Mouse (Mus musculus) lung, embryonic 16.5 days (tissue): ENCODE measurements at regions not wholly inside any gene's neighbourhood (a gene's known extent, or its start where the extent isn't known, plus 50 kb on each side); places are given as distances from the start of the nearest gene placed in this dataset.

ENCODE experiments used
- ATAC-seq: fragments of 200-750 bp; cut with Nextera tagmentation; 2 replicates; pipeline ENCODE4 v1.8.0; 2017; ENCODE audit warnings: low read depth, mild to moderate bottlenecking, moderate library complexity
- H3K27ac ChIP-seq: fragments of 300-500 bp; sonication (generic); 2 replicates; pipeline ENCODE4 v1.5.1; 2014; ENCODE audit warnings: mild to moderate bottlenecking, control low read depth, low read length
- H3K27me3 ChIP-seq: fragments of 300-500 bp; sonication (generic); 2 replicates; pipeline ENCODE4 v1.6.1; 2014; ENCODE audit warnings: low read depth, low read length, mixed read lengths; ENCODE audit not compliant: control insufficient read depth, insufficient read depth
- H3K36me3 ChIP-seq: fragments of 300-500 bp; sonication (generic); 2 replicates; pipeline ENCODE4 v1.6.1; 2014; ENCODE audit warnings: low read length; ENCODE audit not compliant: control insufficient read depth, insufficient read depth
- H3K4me1 ChIP-seq: fragments of 300-500 bp; sonication (generic); replicated peaks from 2 replicates; pipeline ENCODE4 v1.6.1; 2014; ENCODE audit warnings: low read length, mixed read lengths; ENCODE audit not compliant: control insufficient read depth, insufficient read depth
- H3K4me2 ChIP-seq: fragments of 300-500 bp; sonication (generic); 2 replicates; pipeline ENCODE4 v1.6.1; 2014; ENCODE audit warnings: low read depth, low read length, control low read depth
- H3K4me3 ChIP-seq: fragments of 300-500 bp; sonication (generic); 2 replicates; pipeline ENCODE4 v1.5.1; 2014; ENCODE audit warnings: mild to moderate bottlenecking, low read length, control low read depth
- H3K9ac ChIP-seq: fragments of 300-500 bp; sonication (generic); 2 replicates; pipeline ENCODE4 v1.6.1; 2014; ENCODE audit warnings: low read length, control low read depth
- H3K9me3 ChIP-seq: fragments of 300-500 bp; sonication (generic); 2 replicates; pipeline ENCODE4 v1.6.1; 2016; ENCODE audit warnings: low read length; ENCODE audit not compliant: control insufficient read depth
- WGBS: fragments of 180-500 bp; shearing (Covaris S2); extraction: QIAGEN DNeasy Blood & Tissue Kit; methylation state at CpG from one replicate; pipeline ENCODE4 v1.1.7; 2014; 5-methylcytosine and 5-hydroxymethylcytosine counted together

- ATAC-seq, result no peak
- H3K9ac ChIP-seq, result no peak overlapping the region
- no peak overlapping the region for H3K4me3 ChIP-seq
- no peak overlapping the region for H3K4me2 ChIP-seq
- no peaks in the 10 kb centered on the region for H3K4me1 ChIP-seq
- no peak overlapping the region for H3K27ac ChIP-seq
- WGBS, result 65% methylated on average over 2 of the region's 2 CpGs
- H3K27me3 ChIP-seq, result no peaks in the 10 kb centered on the region
- H3K36me3 ChIP-seq, result no peaks in the 10 kb centered on the region
- H3K9me3 ChIP-seq, result no peaks in the 10 kb centered on the region
Measured at GRCm38 (mm10) chr1:73244016-73244415, 228.3 kb upstream of the Tnp1 start.

GRCm38 (mm10) chr1:73242290-73242689 lies 226.6 kb upstream of the Tnp1 start:
- Histone ChIP-seq H3K4me3 (no peak overlapping the region), H3K27me3 (no peaks in the 10 kb centered on the region), H3K9me3 (no peaks in the 10 kb centered on the region), H3K4me1 (no peaks in the 10 kb centered on the region), H3K27ac (no peak overlapping the region), H3K4me2 (no peak overlapping the region), H3K36me3 (no peaks in the 10 kb centered on the region), H3K9ac (no peak overlapping the region)
- ATAC-seq, result no peak
- 81% methylated on average over 9 of the region's 9 CpGs for WGBS

GRCm38 (mm10) chr1:73236867-73237266 lies 221.2 kb upstream of the Tnp1 start:
- H3K9me3 ChIP-seq, result no peaks in the 10 kb centered on the region
- no peaks in the 10 kb centered on the region for H3K27me3 ChIP-seq
- no peak for ATAC-seq
- no peak overlapping the region for H3K27ac ChIP-seq
- H3K4me1 ChIP-seq, result no peaks in the 10 kb centered on the region
- no peak overlapping the region for H3K4me3 ChIP-seq
- no peak overlapping the region for H3K9ac ChIP-seq
- WGBS, result 51% methylated on average over 3 of the region's 3 CpGs
- no peaks in the 10 kb centered on the region for H3K36me3 ChIP-seq
- H3K4me2 ChIP-seq, result no peak overlapping the region

GRCm38 (mm10) chr1:73233636-73234035 lies 217.9 kb upstream of the Tnp1 start:
- ATAC-seq, result no peak
- no peaks in the 10 kb centered on the region for H3K36me3 ChIP-seq
- no peaks in the 10 kb centered on the region for H3K4me1 ChIP-seq
- H3K27ac ChIP-seq, result no peak overlapping the region
- no peaks in the 10 kb centered on the region for H3K9me3 ChIP-seq
- H3K4me3 ChIP-seq, result no peak overlapping the region
- H3K9ac ChIP-seq, result no peak overlapping the region
- H3K4me2 ChIP-seq, result no peak overlapping the region
- H3K27me3 ChIP-seq, result no peaks in the 10 kb centered on the region

GRCm38 (mm10) chr1:73233041-73233440 lies 217.3 kb upstream of the Tnp1 start:
- Histone ChIP-seq H3K9ac (no peak overlapping the region), H3K4me3 (no peak overlapping the region), H3K9me3 (no peaks in the 10 kb centered on the region), H3K4me2 (no peak overlapping the region), H3K4me1 (no peaks in the 10 kb centered on the region), H3K27ac (no peak overlapping the region), H3K36me3 (no peaks in the 10 kb centered on the region), H3K27me3 (no peaks in the 10 kb centered on the region)
- no peak for ATAC-seq
- 80% methylated on average over 3 of the region's 3 CpGs for WGBS

GRCm38 (mm10) chr1:73230611-73231010 lies 214.9 kb upstream of the Tnp1 start:
- H3K9ac ChIP-seq, result no peak overlapping the region
- no peak overlapping the region for H3K4me3 ChIP-seq
- H3K9me3 ChIP-seq, result no peaks in the 10 kb centered on the region
- H3K4me2 ChIP-seq, result no peak overlapping the region
- H3K27ac ChIP-seq, result no peak overlapping the region
- no peaks in the 10 kb centered on the region for H3K36me3 ChIP-seq
- H3K4me1 ChIP-seq, result no peaks in the 10 kb centered on the region
- 65% methylated on average over 1 of the region's 1 CpGs for WGBS
- H3K27me3 ChIP-seq, result no peaks in the 10 kb centered on the region
- no peak for ATAC-seq

GRCm38 (mm10) chr1:73227246-73227645 lies 211.5 kb upstream of the Tnp1 start:
- no peak overlapping the region for H3K4me3 ChIP-seq
- no peaks in the 10 kb centered on the region for H3K9me3 ChIP-seq
- no peak overlapping the region for H3K9ac ChIP-seq
- H3K4me2 ChIP-seq, result no peak overlapping the region
- H3K27me3 ChIP-seq, result no peaks in the 10 kb centered on the region
- ATAC-seq, result no peak
- H3K4me1 ChIP-seq, result no peaks in the 10 kb centered on the region
- 89% methylated on average over 8 of the region's 8 CpGs for WGBS
- H3K27ac ChIP-seq, result no peak overlapping the region
- H3K36me3 ChIP-seq, result no peaks in the 10 kb centered on the region

- ATAC-seq, result no peak
- no peaks in the 10 kb centered on the region for H3K36me3 ChIP-seq
- H3K9me3 ChIP-seq, result no peaks in the 10 kb centered on the region
- H3K9ac ChIP-seq, result no peak overlapping the region
- H3K4me1 ChIP-seq, result no peaks in the 10 kb centered on the region
- H3K4me3 ChIP-seq, result no peak overlapping the region
- no peak overlapping the region for H3K4me2 ChIP-seq
- WGBS, result 19% methylated on average over 2 of the region's 2 CpGs
- no peak overlapping the region for H3K27ac ChIP-seq
- H3K27me3 ChIP-seq, result no peaks in the 10 kb centered on the region
Measured at GRCm38 (mm10) chr1:73221863-73222262, 206.2 kb upstream of the Tnp1 start.

- ATAC-seq, result peak; percentile 49
- H3K4me1 ChIP-seq, result no peaks in the 10 kb centered on the region
- WGBS, result 48% methylated on average over 5 of the region's 5 CpGs
- no peak overlapping the region for H3K4me2 ChIP-seq
- H3K9ac ChIP-seq, result no peak overlapping the region
- no peaks in the 10 kb centered on the region for H3K9me3 ChIP-seq
- no peak overlapping the region for H3K4me3 ChIP-seq
- no peak overlapping the region for H3K27ac ChIP-seq
- no peaks in the 10 kb centered on the region for H3K36me3 ChIP-seq
- no peaks in the 10 kb centered on the region for H3K27me3 ChIP-seq
Measured at GRCm38 (mm10) chr1:73214305-73214946, 198.7 kb upstream of the Tnp1 start.

- whole genome bisulfite sequencing, result 25% methylated on average over 8 of the region's 8 CpGs
- no peaks in the 10 kb centered on the region for H3K4me1 ChIP-seq
- no peak for ATAC-seq
- no peaks in the 10 kb centered on the region for H3K36me3 ChIP-seq
- no peak overlapping the region for H3K4me3 ChIP-seq
- H3K9ac ChIP-seq, result no peak overlapping the region
- no peak overlapping the region for H3K4me2 ChIP-seq
- no peaks in the 10 kb centered on the region for H3K9me3 ChIP-seq
- H3K27me3 ChIP-seq, result no peaks in the 10 kb centered on the region
- no peak overlapping the region for H3K27ac ChIP-seq
Measured at GRCm38 (mm10) chr1:73207421-73207820, 191.7 kb upstream of the Tnp1 start.
